Mouse (Mus musculus) MEL (cell line): ENCODE measurements at regions not wholly inside any gene's neighbourhood (a gene's known extent, or its start where the extent isn't known, plus 50 kb on each side); places are given as distances from the start of the nearest gene placed in this dataset.

Source experiments
- DNase-seq: peaks from one replicate; pipeline ENCODE4 v3.0.0; 2011; ENCODE audit warnings: low read depth, low spot score
- H3K27ac ChIP-seq: 2 replicates; pipeline ENCODE4 v1.5.1; 2012; ENCODE audit warnings: low read depth, mild to moderate bottlenecking, control low read depth, low read length, moderate library complexity; ENCODE audit not compliant: control insufficient read depth
- H3K27me3 ChIP-seq, 2 experiments: fragments of 150-350 bp in 1 of 2; sonication (generic) in 1 of 2; 2 replicates each; pipeline ENCODE4 v1.6.1; 2012; ENCODE audit warnings: low read length in 2 of 2, mild to moderate bottlenecking in 2 of 2, improper control_type of control experiment in 1 of 2, moderate library complexity in 1 of 2; ENCODE audit not compliant: insufficient read depth in 2 of 2, control insufficient read depth in 1 of 2
- H3K36me3 ChIP-seq, 2 experiments: 2 replicates each; pipeline ENCODE4 v1.6.1; 2012 to 2014; ENCODE audit warnings: low read length in 2 of 2, improper control_type of control experiment in 1 of 2, inconsistent platforms in 1 of 2, mild to moderate bottlenecking in 1 of 2; ENCODE audit not compliant: insufficient read depth in 2 of 2, control insufficient read depth in 1 of 2
- H3K4me1 ChIP-seq, 2 experiments: fragments of 150-350 bp in 1 of 2; sonication (generic) in 1 of 2; 2 replicates each; pipeline ENCODE4 v1.6.1; 2012; ENCODE audit warnings: low read length in 2 of 2, improper control_type of control experiment in 1 of 2, mild to moderate bottlenecking in 1 of 2; ENCODE audit not compliant: insufficient read depth in 2 of 2, control insufficient read depth in 1 of 2
- H3K4me3 ChIP-seq, 2 experiments: fragments of 150-350 bp in 1 of 2; sonication (generic) in 1 of 2; 2 replicates each; pipeline ENCODE4 v1.5.1; 2012; ENCODE audit warnings: low read depth in 2 of 2, low read length in 2 of 2, mild to moderate bottlenecking in 2 of 2, moderate library complexity in 2 of 2, control low read depth in 1 of 2, improper control_type of control experiment in 1 of 2; ENCODE audit not compliant: control insufficient read depth in 1 of 2, insufficient read depth in 1 of 2
- H3K79me2 ChIP-seq: 2 replicates; pipeline ENCODE4 v1.6.1; 2012; ENCODE audit warnings: mild to moderate bottlenecking, low read length, moderate library complexity; ENCODE audit not compliant: control insufficient read depth, poor library complexity, insufficient read depth
- H3K9ac ChIP-seq: 2 replicates; pipeline ENCODE4 v1.6.1; 2012; ENCODE audit warnings: low read depth, mild to moderate bottlenecking, control low read depth, low read length, moderate library complexity; ENCODE audit not compliant: control insufficient read depth, poor library complexity, severe bottlenecking
- H3K9me3 ChIP-seq: fragments of 150-350 bp; sonication (generic); replicated peaks from 2 replicates; pipeline ENCODE4 v1.6.1; 2012; ENCODE audit warnings: mild to moderate bottlenecking, low read length, improper control_type of control experiment, moderate library complexity; ENCODE audit not compliant: insufficient read depth
- CHD2 ChIP-seq: IDR thresholded peaks from 2 replicates; pipeline ENCODE4 v1.6.1; 2011; ENCODE audit warnings: low read length, improper control_type of control experiment
- CTCF ChIP-seq, 3 experiments: IDR thresholded peaks in 2 of 3; conservative IDR thresholded peaks in 1 of 3; 2 replicates each; pipeline ENCODE4 v1.5.1; 2011 to 2012; ENCODE audit warnings: low read length in 3 of 3, low read depth in 2 of 3, mild to moderate bottlenecking in 2 of 3, improper control_type of control experiment in 1 of 3, inconsistent platforms in 1 of 3, mixed read lengths in 1 of 3, moderate library complexity in 1 of 3; ENCODE audit not compliant: control insufficient read depth in 1 of 3, insufficient read depth in 1 of 3, poor library complexity in 1 of 3, severe bottlenecking in 1 of 3
- ETS1 ChIP-seq: IDR thresholded peaks from 2 replicates; pipeline ENCODE4 v1.6.1; 2012; ENCODE audit warnings: low read depth, mild to moderate bottlenecking, inconsistent platforms, low read length, improper control_type of control experiment, moderate library complexity
- GATA1 ChIP-seq: IDR thresholded peaks from 2 replicates; pipeline ENCODE4 v1.6.1; 2011; ENCODE audit warnings: low read depth, low read length, improper control_type of control experiment
- HCFC1 ChIP-seq: IDR thresholded peaks from 2 replicates; pipeline ENCODE4 v1.6.1; 2012; ENCODE audit warnings: low read depth, mild to moderate bottlenecking, inconsistent platforms, low read length, improper control_type of control experiment, moderate library complexity
- MAZ ChIP-seq: IDR thresholded peaks from 2 replicates; pipeline ENCODE4 v1.6.1; 2012; ENCODE audit warnings: low read depth, mild to moderate bottlenecking, inconsistent platforms, low read length, improper control_type of control experiment
- MEF2A ChIP-seq: IDR thresholded peaks from 2 replicates; pipeline ENCODE4 v1.6.1; 2014; ENCODE audit warnings: low read depth, mild to moderate bottlenecking, inconsistent platforms, low read length, improper control_type of control experiment; ENCODE audit not compliant: poor library complexity, insufficient replicate concordance, severe bottlenecking; ENCODE audit errors: extremely low read depth
- MXI1 ChIP-seq: IDR thresholded peaks from 2 replicates; pipeline ENCODE4 v1.6.1; 2011; ENCODE audit warnings: mild to moderate bottlenecking, low read depth, low read length, improper control_type of control experiment
- MYC ChIP-seq: IDR thresholded peaks from 2 replicates; pipeline ENCODE4 v1.6.1; 2011; ENCODE audit warnings: low read depth, mild to moderate bottlenecking, low read length, improper control_type of control experiment, moderate library complexity
- NELFE ChIP-seq: IDR thresholded peaks from 2 replicates; pipeline ENCODE4 v1.6.1; 2011; ENCODE audit warnings: low read depth, low read length, improper control_type of control experiment
- POLR2A ChIP-seq, 2 experiments: IDR thresholded peaks; 2 replicates each; pipeline ENCODE4 v1.6.1; 2011 to 2012; ENCODE audit warnings: low read length in 2 of 2, mild to moderate bottlenecking in 2 of 2, control low read depth in 1 of 2, improper control_type of control experiment in 1 of 2, low read depth in 1 of 2, moderate library complexity in 1 of 2; ENCODE audit not compliant: control insufficient read depth in 1 of 2, insufficient read depth in 1 of 2, poor library complexity in 1 of 2
- POLR2AphosphoS2 ChIP-seq: IDR thresholded peaks from 2 replicates; pipeline ENCODE4 v1.6.1; 2011; ENCODE audit warnings: low read length, improper control_type of control experiment
- POLR2AphosphoS5 ChIP-seq: IDR thresholded peaks from 2 replicates; pipeline ENCODE4 v1.6.1; 2012; ENCODE audit warnings: low read depth, borderline replicate concordance, mild to moderate bottlenecking, inconsistent platforms, low read length, moderate library complexity, mixed read lengths
- RAD21 ChIP-seq: IDR thresholded peaks from 2 replicates; pipeline ENCODE4 v1.6.1; 2011; ENCODE audit warnings: mild to moderate bottlenecking, low read depth, low read length, improper control_type of control experiment
- RCOR1 ChIP-seq: IDR thresholded peaks from 2 replicates; pipeline ENCODE4 v1.6.1; 2012; ENCODE audit warnings: low read depth, mild to moderate bottlenecking, inconsistent platforms, low read length, improper control_type of control experiment
- SMC3 ChIP-seq: IDR thresholded peaks from 2 replicates; pipeline ENCODE4 v1.6.1; 2011; ENCODE audit warnings: low read depth, low read length, improper control_type of control experiment
- TAL1 ChIP-seq: IDR thresholded peaks from 2 replicates; pipeline ENCODE4 v1.6.1; 2012; ENCODE audit warnings: mild to moderate bottlenecking, inconsistent platforms, low read length, moderate library complexity, mixed read lengths
- UBTF ChIP-seq: IDR thresholded peaks from 2 replicates; pipeline ENCODE4 v1.6.1; 2012; ENCODE audit warnings: low read depth, mild to moderate bottlenecking, inconsistent platforms, low read length, improper control_type of control experiment, moderate library complexity, borderline replicate concordance; ENCODE audit not compliant: insufficient read depth
- USF2 ChIP-seq, 2 experiments: IDR thresholded peaks; 2 replicates each; pipeline ENCODE4 v1.6.1; 2011 to 2012; ENCODE audit warnings: improper control_type of control experiment in 2 of 2, low read length in 2 of 2, borderline replicate concordance in 1 of 2, inconsistent platforms in 1 of 2, low read depth in 1 of 2, mild to moderate bottlenecking in 1 of 2; ENCODE audit not compliant: insufficient read depth in 1 of 2
- ZKSCAN1 ChIP-seq: IDR thresholded peaks from 2 replicates; pipeline ENCODE4 v1.6.1; 2012; ENCODE audit warnings: low read depth, mild to moderate bottlenecking, inconsistent platforms, low read length, improper control_type of control experiment, moderate library complexity
- ZMIZ1 ChIP-seq: IDR thresholded peaks from 2 replicates; pipeline ENCODE4 v1.6.1; 2012; ENCODE audit warnings: low read depth, mild to moderate bottlenecking, inconsistent platforms, low read length, improper control_type of control experiment, moderate library complexity
- ZNF384 ChIP-seq: IDR thresholded peaks from 2 replicates; pipeline ENCODE4 v1.6.1; 2012; ENCODE audit warnings: low read depth, mild to moderate bottlenecking, inconsistent platforms, low read length, improper control_type of control experiment

- Histone ChIP-seq H3K27me3 (no peaks in the 10 kb centered on the region), H3K4me3 (no peak overlapping the region), H3K9ac (no peak overlapping the region), H3K9me3 (no peaks in the 10 kb centered on the region), H3K27ac (no peak overlapping the region), H3K36me3 (no peaks in the 10 kb centered on the region), H3K79me2 (no peaks in the 10 kb centered on the region), H3K4me1 (no peaks in the 10 kb centered on the region)
- no peak for DNase-seq
- no peak for TF ChIP-seq MEF2A
- TF ChIP-seq CHD2, result no peak
- TF ChIP-seq POLR2A (IDR thresholded peaks at IDR 0.05; ENCODE audit: control insufficient read depth in 1 of 2, insufficient read depth in 1 of 2, low read depth in 1 of 2, low read length in 2 of 2, poor library complexity in 1 of 2), result no peak
- no peak for TF ChIP-seq ETS1
- no peak for TF ChIP-seq GATA1
- TF ChIP-seq MAZ, result no peak
- TF ChIP-seq TAL1, result no peak
- TF ChIP-seq MXI1, result no peak
- no peak for TF ChIP-seq POLR2AphosphoS2
- no peak for TF ChIP-seq HCFC1
- TF ChIP-seq MYC, result no peak
- no peak for TF ChIP-seq ZMIZ1
- TF ChIP-seq RAD21, result no peak
- TF ChIP-seq CTCF (IDR thresholded peaks at IDR 0.05 in 2 of 3, conservative IDR thresholded peaks at IDR 0.05 in 1 of 3; ENCODE audit: control insufficient read depth in 1 of 3, insufficient read depth in 1 of 3, low read depth in 2 of 3, low read length in 3 of 3, poor library complexity in 1 of 3, severe bottlenecking in 1 of 3), result no peak
- no peak for TF ChIP-seq UBTF
- no peak for TF ChIP-seq USF2 (IDR thresholded peaks at IDR 0.05; ENCODE audit: borderline replicate concordance in 1 of 2, insufficient read depth in 1 of 2, low read depth in 1 of 2, low read length in 2 of 2)
- TF ChIP-seq ZKSCAN1, result no peak
- TF ChIP-seq RCOR1, result no peak
Measured at GRCm38 (mm10) chr12:6211266-6211665, 835.8 kb upstream of the Klhl29 start.

GRCm38 (mm10) chr12:6189232-6189631 is 813.8 kb upstream of the Klhl29 start:
- Histone ChIP-seq H3K9ac (no peak overlapping the region), H3K79me2 (no peaks in the 10 kb centered on the region), H3K36me3 (no peaks in the 10 kb centered on the region), H3K4me3 (no peak overlapping the region), H3K27me3 (no peaks in the 10 kb centered on the region), H3K4me1 (no peaks in the 10 kb centered on the region), H3K9me3 (no peaks in the 10 kb centered on the region), H3K27ac (no peak overlapping the region)
- no peak for DNase-seq
- TF ChIP-seq TAL1 (no peak), ZNF384 (no peak), ETS1 (no peak), UBTF (no peak), RCOR1 (no peak), SMC3 (no peak), POLR2AphosphoS5 (no peak), POLR2AphosphoS2 (no peak), CHD2 (no peak), NELFE (no peak), CTCF (IDR thresholded peaks at IDR 0.05 in 2 of 3, conservative IDR thresholded peaks at IDR 0.05 in 1 of 3; ENCODE audit: control insufficient read depth in 1 of 3, insufficient read depth in 1 of 3, low read depth in 2 of 3, low read length in 3 of 3, poor library complexity in 1 of 3, severe bottlenecking in 1 of 3) (no peak)
